Mouse (Mus musculus) bone marrow macrophage, adult 2 months (primary cell): ENCODE data around the gene Gng2.

Source experiments
- CTCF ChIP-seq: IDR thresholded peaks from 2 replicates; pipeline ENCODE4 v1.5.1; 2012; ENCODE audit warnings: low read depth, mild to moderate bottlenecking, low read length, moderate library complexity
- POLR2A ChIP-seq: IDR thresholded peaks from 2 replicates; pipeline ENCODE4 v1.6.1; 2012; ENCODE audit warnings: mild to moderate bottlenecking, low read depth, low read length, borderline replicate concordance

GRCm38 (mm10) chr14:19994068-19994467 is 16.6 kb upstream of the Gng2 start:
- TF ChIP-seq POLR2A (no peak), CTCF (no peak)
